Mouse (Mus musculus) heart, postnatal 14 days (tissue): Measurements from ENCODE around the gene Ccdc32. TPM values are rescaled to one million over a fixed set of nuclear protein-coding genes. Genes with fewer than 3 reads are reported as not detected.
"Not testable (repeated sequence)": the region's sequence is repeated elsewhere in the genome, so short reads cannot be mapped to it uniquely, and the experiment has no call there.

Source experiments
- DNase-seq, 2 experiments: peaks; one replicate each; pipeline ENCODE4 v3.0.0; 2021 to 2022
- intact Hi-C: fragments of 180-260 bp; cut with DNase I; formaldehyde crosslinking; loops from one replicate; pipeline ENCODE4 v1.15.1; 2025
- total RNA-seq, 2 experiments: library from RNA; stranded (reverse); gene quantifications; 2 replicates each; pipeline ENCODE4 v1.2.3; 2021

Gene Ccdc32
- total RNA-seq, 2 experiments from 2014 or later = 12.8 TPM

DNA sequence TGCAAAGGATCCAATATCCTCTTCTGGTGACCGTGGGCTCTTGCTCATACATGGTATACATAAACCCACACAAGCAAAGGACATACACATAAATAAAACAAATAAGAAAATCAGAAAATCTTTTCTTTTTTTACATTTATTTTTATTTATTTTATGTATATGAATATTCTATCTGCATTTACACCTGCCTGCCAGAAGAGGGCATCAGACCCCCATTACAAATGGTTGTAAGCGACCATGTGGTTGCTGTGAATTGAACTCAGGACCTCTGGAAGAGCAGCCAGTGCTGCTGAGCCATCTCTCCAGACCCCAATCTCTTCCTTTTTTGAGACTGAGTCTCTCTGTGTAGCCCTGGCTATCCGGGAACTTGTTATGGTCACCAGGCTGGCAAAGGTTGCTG is 11.5 kb downstream of the Ccdc32 start:
- no peak for DNase-seq
- intact Hi-C loops = no loop called here

DNA sequence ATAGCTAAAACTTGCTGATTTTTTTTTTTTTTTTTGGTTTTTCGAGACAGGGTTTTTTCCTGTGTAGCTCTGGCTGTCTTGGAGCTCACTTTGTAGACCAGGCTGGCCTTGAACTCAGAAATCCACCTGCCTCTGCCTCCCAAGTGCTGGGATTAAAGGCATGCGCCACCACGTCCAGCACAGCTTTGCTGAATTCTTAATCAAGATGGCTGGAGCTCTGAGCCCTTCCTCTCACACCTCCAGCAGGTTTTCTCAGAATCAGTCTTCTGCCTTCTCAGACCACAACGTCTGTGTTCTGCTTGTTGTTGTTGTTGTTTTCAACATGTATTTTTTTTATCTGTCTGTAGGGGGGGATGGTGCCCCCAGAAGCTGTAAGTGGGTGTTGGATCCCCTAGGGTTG is 12.9 kb downstream of the Ccdc32 start:
- intact Hi-C loops, DNase-seq: not testable (repeated sequence)

DNA sequence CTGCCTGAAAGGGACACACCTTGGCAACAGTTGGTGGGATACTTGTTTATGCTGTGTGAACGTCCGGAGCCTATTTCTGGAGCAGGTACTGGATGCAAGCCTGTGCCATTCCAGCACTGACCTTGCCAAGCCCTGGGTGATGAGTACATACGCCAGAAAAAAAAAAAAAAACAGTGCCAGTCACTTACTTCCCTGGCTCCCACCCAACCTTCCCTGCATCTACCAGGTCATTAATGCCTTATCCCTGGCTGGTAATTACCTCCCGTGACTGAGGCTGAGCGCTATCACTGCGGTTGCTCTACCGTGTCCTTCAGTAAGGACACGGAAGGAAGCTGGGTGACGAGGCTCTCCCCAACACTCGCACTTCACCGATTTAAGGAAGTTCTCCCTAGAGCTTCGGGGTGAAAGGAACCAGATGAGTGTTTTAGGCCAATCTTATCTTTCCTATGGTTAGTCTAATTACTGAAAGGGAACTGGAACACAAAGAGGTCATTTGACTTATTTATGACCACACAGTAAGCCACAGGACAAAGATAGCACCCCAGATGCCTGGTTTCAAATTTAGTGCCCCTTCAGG is 13.5 kb downstream of the Ccdc32 start:
- intact Hi-C loops = no loop called here
- DNase-seq = peak; percentile 65

DNA sequence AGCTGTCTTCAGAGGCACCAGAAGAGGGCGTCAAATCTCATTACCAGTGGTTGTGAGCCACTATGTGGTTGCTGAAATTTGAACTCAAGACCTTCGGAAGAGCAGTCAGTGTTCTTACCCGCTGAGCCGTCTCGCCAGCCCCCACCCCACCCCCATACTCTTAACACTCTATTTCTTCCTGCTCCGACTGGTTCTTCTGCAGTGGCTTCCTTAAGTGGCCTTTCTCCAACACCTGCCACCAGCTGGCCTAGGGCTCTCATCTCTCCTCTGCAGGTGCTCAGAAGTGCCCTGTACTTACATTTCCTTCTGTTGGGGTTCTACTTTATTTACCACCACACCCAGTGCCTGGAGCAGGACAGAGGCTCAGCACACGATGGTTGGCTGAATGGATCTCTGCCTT is 14.2 kb downstream of the Ccdc32 start:
- DNase-seq = no peak
- intact Hi-C loops = no loop called here

DNA sequence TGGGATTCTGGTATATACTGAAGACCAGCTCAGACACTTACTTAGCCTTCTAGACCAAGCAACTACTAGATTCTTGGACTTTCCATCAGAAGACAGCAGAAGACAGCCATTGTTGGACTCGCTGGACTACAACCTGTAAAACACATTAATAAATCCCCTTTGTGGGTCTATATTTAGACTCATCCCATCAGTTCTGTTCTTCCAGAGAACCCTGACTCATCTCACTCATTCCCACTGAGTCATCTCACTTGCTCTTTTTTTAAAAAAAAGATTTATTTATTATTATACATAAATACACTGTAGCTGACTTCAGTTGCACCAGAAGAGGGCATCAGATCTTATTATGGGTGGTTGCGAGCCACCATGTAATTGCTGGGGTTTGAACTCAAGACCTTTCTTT is 19.8 kb downstream of the Ccdc32 start:
- DNase-seq = no peak
- intact Hi-C loops = no loop called here

DNA sequence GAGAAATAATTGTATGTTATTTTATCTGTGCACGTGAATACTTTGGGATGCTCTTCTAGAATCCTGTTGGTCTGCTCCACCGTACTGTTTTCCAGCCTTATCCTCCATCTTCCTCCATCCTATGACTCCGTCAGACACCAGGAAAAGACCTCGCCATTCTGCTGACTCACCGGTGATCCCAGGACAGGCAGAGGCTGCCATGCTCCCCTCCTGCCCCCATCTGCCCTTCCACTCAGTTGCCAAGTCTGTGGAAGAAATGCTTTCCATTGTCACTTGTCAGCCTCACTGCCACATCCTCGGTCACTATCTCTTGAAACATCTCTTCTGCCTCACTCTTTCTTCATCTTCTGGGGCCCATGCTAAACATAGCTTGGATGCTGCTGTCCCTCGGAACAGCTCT is 22.3 kb downstream of the Ccdc32 start:
- intact Hi-C loops = no loop called here
- DNase-seq = no peak

DNA sequence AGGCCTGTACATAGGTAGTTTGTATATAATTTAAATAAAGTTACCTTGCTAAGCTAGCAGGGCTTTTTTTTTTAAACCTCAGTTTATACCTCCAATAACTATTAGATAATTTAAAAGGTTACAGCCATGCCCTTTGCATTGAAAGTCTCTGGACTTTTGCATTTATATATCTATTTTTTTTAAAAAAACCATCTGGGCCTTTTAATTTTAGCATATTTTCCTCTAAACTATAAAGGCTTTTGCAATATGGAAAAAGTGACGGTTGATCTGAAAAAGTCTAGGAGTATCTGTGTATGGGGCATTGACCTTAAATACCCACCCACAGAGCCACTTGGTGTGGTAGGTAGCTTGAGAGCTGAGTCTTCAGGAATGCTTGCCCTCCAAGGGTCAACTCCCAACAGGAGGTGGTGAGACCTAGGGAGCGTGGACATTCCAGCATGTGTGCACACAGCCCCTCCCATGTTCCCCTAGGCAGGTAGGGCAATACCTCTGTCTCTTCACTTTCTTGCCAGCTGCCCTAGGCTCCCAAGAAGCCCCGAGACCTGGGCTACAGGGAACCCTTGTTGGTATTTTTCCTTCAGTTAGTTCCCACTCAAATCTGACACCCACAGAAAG is 30.1 kb downstream of the Ccdc32 start:
- intact Hi-C loops = no loop called here
- no peak for DNase-seq

- intact Hi-C loops = no loop called here
- no peak for DNase-seq
These were observed 30.9 kb downstream of the Ccdc32 start for GRCm38 (mm10) chr2:118998115-118998866.

DNA sequence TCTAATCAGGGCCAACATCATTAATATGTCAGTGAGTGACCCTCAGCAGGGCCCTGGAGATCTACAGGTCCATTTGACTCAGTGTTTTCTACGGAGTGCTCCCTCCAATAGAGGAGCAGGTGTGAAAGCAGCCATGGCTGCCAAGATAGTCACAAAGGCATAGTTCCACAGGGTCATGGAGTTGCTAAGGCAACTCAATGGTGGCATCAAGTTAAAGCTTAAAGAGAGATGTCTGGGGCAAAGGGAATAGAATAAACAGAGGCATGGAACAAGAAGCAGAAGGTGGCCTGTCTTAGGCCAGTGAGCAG is 32.4 kb downstream of the Ccdc32 start:
- intact Hi-C loops = no loop called here
- DNase-seq = no peak

DNA sequence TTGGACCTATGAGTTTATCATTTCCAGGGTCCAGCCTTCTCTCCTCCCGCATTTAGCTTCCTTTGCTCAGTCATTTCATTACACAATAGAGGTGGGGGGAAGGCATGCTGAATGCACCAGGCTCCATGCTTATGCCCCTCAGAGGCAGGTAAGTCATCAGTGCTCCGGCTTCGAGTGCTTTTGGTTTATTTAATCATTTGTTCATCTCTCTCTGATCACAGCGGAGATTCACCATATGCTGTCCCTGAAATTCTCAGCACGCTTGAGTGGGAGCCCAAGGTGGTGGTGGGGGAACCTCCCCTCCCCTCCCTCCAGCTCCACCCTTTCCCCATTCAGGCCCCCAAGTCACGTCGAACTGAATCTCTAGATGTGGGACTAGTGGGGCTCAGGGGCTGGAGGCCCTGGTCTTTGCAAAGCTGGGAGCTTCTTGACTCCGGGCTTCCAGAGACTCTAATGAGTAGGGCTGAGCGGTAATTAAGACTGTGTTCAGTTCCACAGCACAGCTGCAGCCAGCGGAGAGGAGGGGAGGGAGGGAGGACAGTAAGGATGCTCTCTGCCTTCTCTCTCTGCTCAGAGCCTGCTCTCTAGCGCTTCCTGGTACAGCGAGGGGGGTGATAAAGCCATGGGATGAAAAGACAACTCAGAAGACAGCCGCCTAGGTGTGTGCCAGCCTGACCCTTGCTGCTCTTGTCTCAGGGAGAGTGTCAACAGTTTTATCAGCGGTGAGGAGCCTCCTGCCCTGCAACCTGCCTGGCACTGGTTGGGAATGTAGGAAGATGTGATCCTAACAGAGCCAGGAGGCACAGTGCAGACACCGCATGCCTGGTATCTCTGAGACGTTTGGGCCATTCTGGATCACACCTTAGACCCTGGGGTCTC is 33.0 kb downstream of the Ccdc32 start:
- DNase-seq = no peak
- intact Hi-C loops = no loop called here

DNA sequence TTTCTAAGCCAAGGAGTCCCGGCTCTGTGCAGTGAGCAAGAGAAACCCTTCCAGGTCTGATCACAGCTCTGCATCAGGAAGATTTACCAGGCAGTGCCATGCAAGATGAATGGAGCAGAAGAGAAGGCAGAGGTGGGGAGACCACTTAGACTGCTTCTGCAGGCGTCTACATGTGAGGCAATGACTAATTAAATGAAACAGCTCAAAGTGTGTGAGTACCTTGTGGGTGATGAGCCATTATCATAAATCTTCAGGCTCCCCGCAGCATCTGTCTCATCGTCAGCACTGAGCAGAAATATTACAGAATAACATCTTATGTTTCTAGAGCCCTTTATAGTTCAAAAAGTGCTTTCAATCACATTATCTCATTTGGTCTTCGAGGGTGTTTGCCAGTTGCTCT is 33.7 kb downstream of the Ccdc32 start:
- DNase-seq = no peak
- intact Hi-C loops = no loop called here

- intact Hi-C loops = no loop called here
- no peak for DNase-seq
These were observed 45.4 kb downstream of the Ccdc32 start for GRCm38 (mm10) chr2:118983812-118984211.

- DNase-seq = peak; percentile 12 to 14
- intact Hi-C loops = no loop called here
These were observed 48.4 kb downstream of the Ccdc32 start for GRCm38 (mm10) chr2:118980841-118981240.

GRCm38 (mm10) chr2:118978064-118978463 is 51.1 kb downstream of the Ccdc32 start:
- intact Hi-C loops = loop anchor here (10.0 kb wide), 2 partner anchors 213 to 343 kb away; partner anchors contain the start of gene Ccdc9b
- no peak for DNase-seq

DNA sequence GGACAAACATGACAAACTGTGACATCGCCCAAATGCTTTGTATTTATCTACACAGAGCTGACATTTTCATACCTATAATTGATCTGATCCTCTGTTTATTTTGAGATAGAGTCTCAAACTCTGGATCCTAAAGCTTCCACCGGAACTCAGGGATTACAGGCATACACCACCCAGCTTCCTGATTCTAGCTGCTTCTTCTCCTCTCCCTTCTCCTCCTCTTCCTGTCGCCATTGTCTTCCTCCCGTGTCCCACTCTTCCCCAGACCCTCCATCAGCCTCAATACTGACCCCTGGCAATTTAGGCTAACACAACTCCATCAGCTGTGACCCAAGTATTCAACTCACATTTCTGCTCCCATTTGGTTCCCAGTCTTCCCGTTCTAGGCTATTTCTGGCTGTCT is 52.3 kb downstream of the Ccdc32 start:
- no peak for DNase-seq
- intact Hi-C loops = loop anchor here (10.0 kb wide), 2 partner anchors 212 to 342 kb away; partner anchors contain the start of gene Ccdc9b

GRCm38 (mm10) chr2:118976282-118976929 is 52.8 kb downstream of the Ccdc32 start:
- intact Hi-C loops = loop anchor here (10.0 kb wide), 2 partner anchors 212 to 342 kb away; partner anchors contain the start of gene Ccdc9b
- DNase-seq = peak; percentile 91 to 94

DNA sequence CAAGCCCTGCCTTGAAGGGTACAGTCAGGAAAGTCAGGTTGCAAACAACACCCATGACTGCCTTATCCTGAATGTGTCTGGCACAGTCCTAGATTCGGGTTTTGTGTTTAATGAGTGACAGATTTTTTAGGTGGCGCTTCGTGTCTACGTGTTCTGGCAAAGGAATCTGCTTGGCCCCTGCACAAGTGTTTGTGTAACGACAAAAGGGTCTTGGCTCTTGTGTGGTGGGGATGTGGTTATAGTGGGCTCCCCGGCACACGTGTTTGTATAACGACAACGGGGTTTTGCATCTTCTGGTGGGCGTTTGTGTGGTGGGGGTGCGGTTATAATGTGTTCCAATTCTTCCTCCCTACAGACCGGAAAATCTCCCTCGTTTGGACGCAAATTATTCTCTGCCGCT is 53.3 kb downstream of the Ccdc32 start:
- intact Hi-C loops = loop anchor here (10.0 kb wide), 2 partner anchors 211 to 341 kb away; partner anchors contain the start of gene Ccdc9b
- no peak for DNase-seq

- intact Hi-C loops = loop anchor here (2.0 to 10.0 kb wide), 3 partner anchors 68 to 338 kb away; partner anchors contain the start of gene Ccdc9b
- peak; percentile 85 to 94 for DNase-seq
These were observed 56.4 kb downstream of the Ccdc32 start for GRCm38 (mm10) chr2:118972687-118973376.

DNA sequence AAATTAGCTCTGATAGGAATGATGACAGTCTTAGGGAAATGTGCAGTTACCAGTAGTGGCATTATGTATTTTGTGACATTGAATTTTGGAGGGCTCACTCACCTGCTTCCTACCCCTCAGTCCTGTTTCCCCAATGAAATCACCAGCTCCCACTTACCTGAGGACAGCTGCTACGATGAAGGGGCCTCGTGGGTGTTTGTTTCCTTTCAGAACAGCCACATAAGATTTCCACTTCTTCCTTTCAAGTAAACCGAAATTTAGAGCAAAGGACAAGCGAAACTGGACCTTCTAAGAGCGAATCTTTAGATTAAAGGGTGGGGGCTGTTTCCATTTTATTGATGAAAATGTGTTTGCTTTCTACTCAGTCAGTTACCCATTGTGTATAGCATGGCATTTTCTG is 57.1 kb downstream of the Ccdc32 start:
- intact Hi-C loops = loop anchor here (2.0 to 10.0 kb wide), 3 partner anchors 67 to 337 kb away; partner anchors contain the start of gene Ccdc9b
- DNase-seq = no peak
